Mouse (Mus musculus) heart, embryonic 12.5 days (tissue): ENCODE data around the gene Ctf1. TPM values are rescaled to one million over a fixed set of nuclear protein-coding genes. Genes with fewer than 3 reads are reported as not detected.

ENCODE experiments used
- ATAC-seq: fragments of 200-750 bp; cut with Nextera tagmentation; 2 replicates; pipeline ENCODE4 v1.8.0; 2017; ENCODE audit warnings: moderate TSS enrichment, moderate library complexity; ENCODE audit not compliant: insufficient number of reproducible peaks, low FRiP score
- H3K27ac ChIP-seq: fragments of 300-500 bp; sonication (generic); 2 replicates; pipeline ENCODE4 v1.5.1; 2016; ENCODE audit warnings: mild to moderate bottlenecking, moderate library complexity; ENCODE audit not compliant: poor library complexity, severe bottlenecking
- H3K27me3 ChIP-seq: fragments of 300-500 bp; sonication (generic); replicated peaks from 2 replicates; pipeline ENCODE4 v1.6.1; 2016; ENCODE audit warnings: mild to moderate bottlenecking, moderate library complexity
- H3K36me3 ChIP-seq: fragments of 300-500 bp; sonication (generic); 2 replicates; pipeline ENCODE4 v1.6.1; 2016; ENCODE audit warnings: mild to moderate bottlenecking, moderate library complexity
- H3K4me1 ChIP-seq: fragments of 300-500 bp; sonication (generic); replicated peaks from 2 replicates; pipeline ENCODE4 v1.6.1; 2016; ENCODE audit warnings: mild to moderate bottlenecking
- H3K4me2 ChIP-seq: fragments of 300-500 bp; sonication (generic); 2 replicates; pipeline ENCODE4 v1.6.1; 2016; ENCODE audit warnings: mild to moderate bottlenecking, moderate library complexity
- H3K4me3 ChIP-seq: fragments of 300-500 bp; sonication (generic); 2 replicates; pipeline ENCODE4 v1.5.1; 2016; ENCODE audit warnings: mild to moderate bottlenecking
- H3K9ac ChIP-seq: fragments of 300-500 bp; sonication (generic); 2 replicates; pipeline ENCODE4 v1.6.1; 2016; ENCODE audit warnings: mild to moderate bottlenecking, moderate library complexity
- H3K9me3 ChIP-seq: fragments of 300-500 bp; sonication (generic); replicated peaks from 2 replicates; pipeline ENCODE4 v1.6.1; 2016; ENCODE audit warnings: mild to moderate bottlenecking, moderate library complexity
- WGBS: fragments of 180-500 bp; shearing (Covaris S2); methylation state at CpG from one replicate; pipeline ENCODE4 v1.1.7; 2016; 5-methylcytosine and 5-hydroxymethylcytosine counted together
- polyA plus RNA-seq: library from polyadenylated mRNA; unstranded; fragments of >200 nt; fragmentation: Nextera tagmentation; extraction: Ambion mirVana; gene quantifications from 2 replicates; pipeline ENCODE4 v1.2.1, GENCODE M21; 2016

Gene Ctf1
- polyA plus RNA-seq, 1 experiment from 2014 or later, result 4.3 TPM

GRCm38 (mm10) chr7:127745251-127745651 lies 32.7 kb downstream of the Ctf1 start:
- H3K9ac ChIP-seq, result peak overlapping the region; percentile 92
- H3K27ac ChIP-seq, result peak overlapping the region; percentile 83
- H3K27me3 ChIP-seq, result peaks cover 3% of the 10 kb centered on the region; the same call in 1 of the 2 replicates
- H3K4me2 ChIP-seq, result peak overlapping the region; percentile 98
- 0% methylated on average over 19 of the region's 19 CpGs for WGBS
- H3K9me3 ChIP-seq, result no peaks in the 10 kb centered on the region
- peak; percentile 85 for ATAC-seq
- H3K4me3 ChIP-seq, result peak overlapping the region; percentile 95
- peaks cover 23% of the 10 kb centered on the region for H3K36me3 ChIP-seq
- peaks cover 24% of the 10 kb centered on the region for H3K4me1 ChIP-seq

GRCm38 (mm10) chr7:127745652-127746493 lies 33.3 kb downstream of the Ctf1 start:
- H3K9ac ChIP-seq, result peak overlapping the region; percentile 92
- under 1% methylated on average over 39 of the region's 39 CpGs for WGBS
- ATAC-seq, result peak; percentile 80

GRCm38 (mm10) chr7:127746494-127747491 lies 34.3 kb downstream of the Ctf1 start:
- Histone ChIP-seq H3K36me3 (peaks cover 39% of the 10 kb centered on the region), H3K27ac (peak overlapping the region; percentile 83), H3K9ac (peak overlapping the region; percentile 92), H3K4me1 (peaks cover 24% of the 10 kb centered on the region), H3K27me3 (peaks cover 15% of the 10 kb centered on the region; the same call in 1 of the 2 replicates), H3K4me3 (peak overlapping the region; percentile 95), H3K9me3 (no peaks in the 10 kb centered on the region), H3K4me2 (peak overlapping the region; percentile 98)
- peak; percentile 29 for ATAC-seq
- under 1% methylated on average over 44 of the region's 62 CpGs for WGBS

More at GRCm38 (mm10) chr7:127745652-127746493, 33.3 kb downstream of the Ctf1 start:
- no peaks in the 10 kb centered on the region for H3K9me3 ChIP-seq
- peak overlapping the region; percentile 98 for H3K4me2 ChIP-seq
- peak overlapping the region; percentile 83 for H3K27ac ChIP-seq
- peak overlapping the region; percentile 95 for H3K4me3 ChIP-seq
- H3K36me3 ChIP-seq, result peaks cover 30% of the 10 kb centered on the region
- H3K27me3 ChIP-seq, result peaks cover 9% of the 10 kb centered on the region; the same call in 1 of the 2 replicates
- H3K4me1 ChIP-seq, result peaks cover 24% of the 10 kb centered on the region

- Histone ChIP-seq H3K4me2 (peak overlapping the region; percentile 98), H3K27ac (no peak overlapping the region), H3K9me3 (no peaks in the 10 kb centered on the region), H3K4me3 (peak overlapping the region; percentile 95), H3K27me3 (peaks cover 15% of the 10 kb centered on the region; the same call in 1 of the 2 replicates), H3K4me1 (peaks cover 24% of the 10 kb centered on the region), H3K9ac (peak overlapping the region; percentile 92), H3K36me3 (peaks cover 47% of the 10 kb centered on the region)
- 63% methylated on average over 6 of the region's 6 CpGs for WGBS
- no peak for ATAC-seq
Measured at GRCm38 (mm10) chr7:127747559-127748234, 35.2 kb downstream of the Ctf1 start.

- no peak for ATAC-seq
- Histone ChIP-seq H3K4me3 (peak overlapping the region; percentile 95; the same call in 1 of the 2 replicates), H3K9me3 (no peaks in the 10 kb centered on the region), H3K27ac (no peak overlapping the region), H3K36me3 (peaks cover 52% of the 10 kb centered on the region), H3K9ac (0 out of 2 replicates have a peak overlapping the region, but pooled peaks have one; percentile 16), H3K27me3 (peaks cover 16% of the 10 kb centered on the region; the same call in 1 of the 2 replicates), H3K4me2 (peak overlapping the region; percentile 98; the same call in 1 of the 2 replicates), H3K4me1 (peaks cover 24% of the 10 kb centered on the region)
- WGBS, result 94% methylated on average over 28 of the region's 28 CpGs
Measured at GRCm38 (mm10) chr7:127748235-127748560, 35.7 kb downstream of the Ctf1 start.

- Histone ChIP-seq H3K27me3 (peaks cover 34% of the 10 kb centered on the region; the same call in 1 of the 2 replicates), H3K27ac (no peak overlapping the region), H3K9me3 (no peaks in the 10 kb centered on the region), H3K36me3 (peaks cover 70% of the 10 kb centered on the region), H3K4me2 (no peak overlapping the region), H3K9ac (no peak overlapping the region), H3K4me3 (no peak overlapping the region), H3K4me1 (peaks cover 19% of the 10 kb centered on the region)
- ATAC-seq, result no peak
- WGBS, result 87% methylated on average over 19 of the region's 19 CpGs
Measured at GRCm38 (mm10) chr7:127750131-127751127, 37.9 kb downstream of the Ctf1 start.

GRCm38 (mm10) chr7:127751619-127752018 lies 39.1 kb downstream of the Ctf1 start:
- ATAC-seq, result no peak
- Histone ChIP-seq H3K4me3 (no peak overlapping the region), H3K4me2 (no peak overlapping the region), H3K27me3 (peaks cover 46% of the 10 kb centered on the region), H3K27ac (no peak overlapping the region), H3K4me1 (peaks cover 19% of the 10 kb centered on the region), H3K36me3 (peaks cover 78% of the 10 kb centered on the region), H3K9ac (no peak overlapping the region), H3K9me3 (no peaks in the 10 kb centered on the region)
- 87% methylated on average over 5 of the region's 5 CpGs for WGBS

- WGBS, result 88% methylated on average over 27 of the region's 27 CpGs
- H3K27ac ChIP-seq, result no peak overlapping the region
- H3K27me3 ChIP-seq, result peaks cover 50% of the 10 kb centered on the region
- H3K36me3 ChIP-seq, result peaks cover 83% of the 10 kb centered on the region
- peaks cover 16% of the 10 kb centered on the region for H3K4me1 ChIP-seq
- no peak for ATAC-seq
- no peaks in the 10 kb centered on the region for H3K9me3 ChIP-seq
- no peak overlapping the region for H3K9ac ChIP-seq
- H3K4me2 ChIP-seq, result no peak overlapping the region
- H3K4me3 ChIP-seq, result no peak overlapping the region
Measured at GRCm38 (mm10) chr7:127752069-127752468, 39.5 kb downstream of the Ctf1 start.

GRCm38 (mm10) chr7:127753158-127753557 lies 40.6 kb downstream of the Ctf1 start:
- Histone ChIP-seq H3K9ac (no peak overlapping the region), H3K9me3 (no peaks in the 10 kb centered on the region), H3K27ac (no peak overlapping the region), H3K4me1 (peaks cover 6% of the 10 kb centered on the region; the same call in 1 of the 2 replicates), H3K27me3 (peaks cover 61% of the 10 kb centered on the region), H3K4me2 (no peak overlapping the region), H3K4me3 (no peak overlapping the region), H3K36me3 (peaks cover 90% of the 10 kb centered on the region)
- ATAC-seq, result no peak
- WGBS, result 80% methylated on average over 5 of the region's 5 CpGs
